Mouse (Mus musculus): Measurements from ENCODE around the gene Cdk19.
"Not testable (repeated sequence)": the region's sequence is repeated elsewhere in the genome, so short reads cannot be mapped to it uniquely, and the experiment has no call there.

Gene Cdk19

GRCm38 (mm10) chr10:40515225-40515681 is 175.9 kb downstream of the Cdk19 start:
- DNase-seq (ENCODE audit: inconsistent age in 2 of 2, low spot score in 1 of 2), result no peak

GRCm38 (mm10) chr10:40516421-40516820 is 177.1 kb downstream of the Cdk19 start:
- no peak for DNase-seq (ENCODE audit: inconsistent age in 2 of 2, low spot score in 1 of 2)

GRCm38 (mm10) chr10:40519586-40519985 is 180.2 kb downstream of the Cdk19 start:
- peak in 1 of 2 experiments; percentile 46 for DNase-seq (ENCODE audit: inconsistent age in 2 of 2, low spot score in 1 of 2)

GRCm38 (mm10) chr10:40521579-40521978 is 182.2 kb downstream of the Cdk19 start:
- DNase-seq (ENCODE audit: inconsistent age in 2 of 2, low spot score in 1 of 2), result peak in 1 of 2 experiments; percentile 66

GRCm38 (mm10) chr10:40523312-40523975 is 184.1 kb downstream of the Cdk19 start:
- peak in 1 of 2 experiments; percentile 13 for DNase-seq (ENCODE audit: inconsistent age in 2 of 2, low spot score in 1 of 2)

- DNase-seq (ENCODE audit: inconsistent age in 2 of 2, low spot score in 1 of 2), result peak in 1 of 2 experiments; percentile 48
Observed at GRCm38 (mm10) chr10:40524032-40524806, 184.9 kb downstream of the Cdk19 start.

GRCm38 (mm10) chr10:40524991-40525390 is 185.6 kb downstream of the Cdk19 start:
- DNase-seq (ENCODE audit: inconsistent age in 2 of 2, low spot score in 1 of 2), result peak in 1 of 2 experiments; percentile 89

GRCm38 (mm10) chr10:40525616-40526155 is 186.3 kb downstream of the Cdk19 start:
- no peak for DNase-seq (ENCODE audit: inconsistent age in 2 of 2, low spot score in 1 of 2)

- no peak for DNase-seq (ENCODE audit: inconsistent age in 2 of 2, low spot score in 1 of 2)
Observed at GRCm38 (mm10) chr10:40526301-40526761, 187.0 kb downstream of the Cdk19 start.

- no peak for DNase-seq (ENCODE audit: inconsistent age in 2 of 2, low spot score in 1 of 2)
Observed at GRCm38 (mm10) chr10:40526986-40527385, 187.6 kb downstream of the Cdk19 start.

GRCm38 (mm10) chr10:40527573-40527972 is 188.2 kb downstream of the Cdk19 start:
- no peak for DNase-seq (ENCODE audit: inconsistent age in 2 of 2, low spot score in 1 of 2)

- no peak for DNase-seq (ENCODE audit: inconsistent age in 2 of 2, low spot score in 1 of 2)
Observed at GRCm38 (mm10) chr10:40528668-40529067, 189.3 kb downstream of the Cdk19 start.

GRCm38 (mm10) chr10:40529617-40530016 is 190.3 kb downstream of the Cdk19 start:
- DNase-seq (ENCODE audit: inconsistent age in 2 of 2, low spot score in 1 of 2), result peak; percentile 29 to 72

- DNase-seq (ENCODE audit: inconsistent age in 2 of 2, low spot score in 1 of 2), result no peak
Observed at GRCm38 (mm10) chr10:40530661-40531060, 191.3 kb downstream of the Cdk19 start.

- not testable (repeated sequence) for DNase-seq (ENCODE audit: inconsistent age in 2 of 2, low spot score in 1 of 2)
Observed at GRCm38 (mm10) chr10:40532586-40532985, 193.2 kb downstream of the Cdk19 start.
